Mouse (Mus musculus) embryonic stem cell, embryonic (primary cell): ENCODE measurements at regions not wholly inside any gene's neighbourhood (a gene's known extent, or its start where the extent isn't known, plus 50 kb on each side); places are given as distances from the start of the nearest gene placed in this dataset.

Experiments
- CTCF ChIA-PET, 4 experiments: fragments of 300-600 bp in 2 of 4; fragments of 350-600 bp in 2 of 4; sonication (Branson Sonifier 250); formaldehyde crosslinking; loops; one replicate each; lab custom pipeline; 2022; ENCODE audit warnings: inconsistent platforms in 2 of 4; lab: Charles Lee
- POLR2A ChIA-PET, 4 experiments: fragments of 300-600 bp in 2 of 4; fragments of 350-600 bp in 2 of 4; sonication (Branson Sonifier 250); formaldehyde crosslinking; loops; one replicate each; lab custom pipeline; 2022; ENCODE audit warnings: antibody characterized with exemption in 4 of 4, inconsistent platforms in 1 of 4; lab: Charles Lee

GRCm38 (mm10) chr17:87867611-87868010 is 53.2 kb upstream of the Rpl36-ps4 start:
- POLR2A ChIA-PET: interaction anchor here in 3 of 4 experiments (0.7 to 2.1 kb wide), 5 partner anchors 10 to 196 kb away, joined by 3 to 6 read pairs (median 4); partner anchors contain the start of gene Msh2 (in 1 of the 3)

GRCm38 (mm10) chr17:87866719-87867318 is 54.0 kb upstream of the Rpl36-ps4 start:
- POLR2A ChIA-PET: interaction anchor here (0.5 to 2.1 kb wide), 9 partner anchors 9 to 195 kb away, joined by 3 to 6 read pairs (median 3); partner anchors contain the start of gene Msh2 (in 1 of the 4)
- CTCF ChIA-PET: interaction anchor here (0.6 to 1.2 kb wide), 6 partner anchors 11 to 161 kb away, joined by 3 to 7 read pairs (median 3); no protein-coding TSS in a partner anchor

More at GRCm38 (mm10) chr17:87867611-87868010, 53.2 kb upstream of the Rpl36-ps4 start:
- CTCF ChIA-PET: interaction anchor here in 1 of 4 experiments (1.0 kb wide), 1 partner anchor 10 kb away, joined by 7 read pairs; no protein-coding TSS in a partner anchor

DNA sequence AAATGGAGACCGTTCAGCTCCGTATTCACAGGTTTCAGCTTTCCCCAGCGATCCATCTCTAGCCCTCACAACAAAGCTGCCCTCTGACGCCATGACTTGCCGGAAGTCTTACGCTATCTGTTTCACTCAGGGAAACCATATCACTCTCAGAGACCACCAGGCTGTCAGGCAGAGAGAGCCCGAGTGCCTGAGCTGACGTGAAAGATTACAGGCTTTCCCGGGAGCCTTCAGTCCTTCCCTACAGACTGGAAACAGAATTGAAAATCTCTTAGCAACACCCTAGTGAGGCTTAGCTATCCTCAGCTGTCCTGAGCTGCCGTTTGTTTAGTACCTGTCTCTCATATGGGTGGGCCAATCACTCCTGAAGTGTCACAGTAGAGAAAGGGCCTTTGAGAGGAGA is 54.6 kb upstream of the Rpl36-ps4 start:
- ChIA-PET POLR2A (interaction anchor here in 3 of 4 experiments (0.6 to 2.1 kb wide), 10 partner anchors 10 to 391 kb away, joined by 3 to 6 read pairs (median 4); no protein-coding TSS in a partner anchor), CTCF (interaction anchor here in 3 of 4 experiments (0.6 to 1.2 kb wide), 5 partner anchors 11 to 264 kb away, joined by 3 to 15 read pairs (median 3); no protein-coding TSS in a partner anchor)

DNA sequence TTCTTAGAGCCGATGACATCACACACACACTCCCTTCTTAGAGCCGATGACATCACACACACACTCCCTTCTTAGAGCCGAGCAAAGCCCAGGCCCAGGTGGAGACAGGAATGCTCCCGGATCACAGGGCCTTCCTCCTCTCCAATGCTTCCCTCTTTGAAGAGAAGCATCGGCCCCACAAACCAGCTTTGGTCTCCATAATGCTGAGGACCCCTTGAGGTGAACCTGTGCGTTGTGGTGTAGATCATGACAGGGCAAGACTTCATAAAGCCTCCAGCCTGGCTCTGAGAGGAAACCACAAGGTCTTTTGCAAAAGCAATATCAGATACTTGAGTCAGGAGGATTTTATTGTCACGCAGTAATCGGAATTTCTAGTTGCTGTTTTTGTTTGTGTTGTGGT is 55.3 kb upstream of the Rpl36-ps4 start:
- ChIA-PET POLR2A (interaction anchor here in 1 of 4 experiments (0.8 to 1.2 kb wide), 4 partner anchors 13 to 163 kb away, joined by 3 to 5 read pairs (median 3); no protein-coding TSS in a partner anchor), CTCF (interaction anchor here in 1 of 4 experiments (0.6 to 1.1 kb wide), 3 partner anchors 11 to 168 kb away, joined by 3 to 4 read pairs (median 3); no protein-coding TSS in a partner anchor)

- ChIA-PET POLR2A (interaction anchor here in 1 of 4 experiments (0.8 kb wide), 1 partner anchor 14 kb away, joined by 3 read pairs; no protein-coding TSS in a partner anchor), CTCF (interaction anchor here in 1 of 4 experiments (0.6 to 0.9 kb wide), 2 partner anchors 11 to 193 kb away, joined by 3 read pairs; no protein-coding TSS in a partner anchor)
These were observed 55.9 kb upstream of the Rpl36-ps4 start for GRCm38 (mm10) chr17:87864842-87865241.

DNA sequence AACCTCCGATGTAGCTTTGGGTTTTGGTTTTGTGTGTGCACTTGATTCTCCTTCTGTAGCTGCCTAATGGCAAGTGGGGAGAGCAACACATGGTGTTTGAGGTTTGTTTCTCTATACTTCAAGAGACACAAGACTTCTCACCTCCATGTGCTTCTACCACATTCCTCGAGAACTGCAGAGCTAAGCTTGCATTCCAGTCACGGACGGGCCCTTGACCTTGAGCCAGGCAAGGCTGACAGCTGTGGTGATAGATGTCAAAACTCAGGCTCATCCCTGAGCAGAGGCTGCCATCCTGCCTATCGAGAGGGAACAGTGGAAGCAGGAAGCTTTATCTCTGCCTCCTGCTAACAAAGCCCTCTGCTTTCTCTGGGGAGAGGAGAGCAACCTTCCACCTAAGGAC is 59.2 kb upstream of the Rpl36-ps4 start:
- CTCF ChIA-PET: interaction anchor here in 1 of 4 experiments (0.9 kb wide), 1 partner anchor 87 kb away, joined by 3 read pairs; no protein-coding TSS in a partner anchor

DNA sequence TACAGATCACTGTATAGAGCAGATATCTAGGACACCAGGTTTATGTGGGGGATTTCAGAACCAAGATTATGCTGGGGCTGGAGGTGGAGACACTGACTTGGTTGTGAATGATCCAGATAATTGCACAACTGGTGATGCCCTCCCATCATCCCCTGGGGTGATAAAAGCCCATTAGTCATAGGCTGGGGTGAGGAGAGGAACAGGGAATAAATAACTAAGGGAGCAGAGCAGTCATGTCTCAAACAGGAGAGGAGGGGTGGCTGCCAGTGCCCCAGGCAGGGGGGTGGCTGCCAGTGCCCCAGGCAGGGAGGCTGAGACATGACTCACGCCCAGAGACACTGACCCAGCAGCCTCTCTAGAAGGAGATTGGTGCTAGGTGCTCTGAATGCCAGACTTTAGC is 53.7 kb upstream of the Kcnk12 start:
- ChIA-PET CTCF (interaction anchor here in 1 of 4 experiments (0.6 kb wide), 1 partner anchor 634 kb away, joined by 3 read pairs; no protein-coding TSS in a partner anchor), POLR2A (interaction anchor here in 3 of 4 experiments (1.0 to 1.8 kb wide), 3 partner anchors 10 to 26 kb away, joined by 3 to 7 read pairs (median 5); no protein-coding TSS in a partner anchor)

More for the DNA sequence above, 59.2 kb upstream of the Rpl36-ps4 start:
- POLR2A ChIA-PET: interaction anchor here in 2 of 4 experiments (0.6 to 1.6 kb wide), 5 partner anchors 16 to 185 kb away, joined by 3 to 7 read pairs (median 4); no protein-coding TSS in a partner anchor

DNA sequence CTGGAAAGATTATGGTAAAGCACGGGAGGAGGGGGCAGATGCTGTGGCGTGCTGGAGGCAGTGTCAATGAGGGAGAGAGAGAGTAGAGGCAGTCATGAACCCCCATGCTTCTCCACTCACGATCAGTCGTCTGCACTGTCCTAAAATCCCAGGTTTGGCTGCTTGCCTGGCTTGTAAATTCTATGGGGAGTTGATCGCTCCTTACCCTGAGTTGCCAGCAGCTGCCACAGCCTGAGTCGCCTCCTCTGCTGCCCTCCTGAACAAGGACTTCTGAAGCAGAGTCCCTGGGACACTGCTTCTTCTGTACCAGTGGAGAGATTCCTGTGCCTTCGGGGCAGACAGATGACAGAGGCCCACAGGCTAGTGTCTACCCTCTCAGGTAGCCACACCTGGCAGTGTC is 52.1 kb upstream of the Kcnk12 start:
- ChIA-PET POLR2A (interaction anchor here in 1 of 4 experiments (0.9 kb wide), 1 partner anchor 124 kb away, joined by 3 read pairs; the partner anchor contains the start of gene Msh6), CTCF (interaction anchor here in 1 of 4 experiments (0.6 kb wide), 1 partner anchor 273 kb away, joined by 3 read pairs; no protein-coding TSS in a partner anchor)

DNA sequence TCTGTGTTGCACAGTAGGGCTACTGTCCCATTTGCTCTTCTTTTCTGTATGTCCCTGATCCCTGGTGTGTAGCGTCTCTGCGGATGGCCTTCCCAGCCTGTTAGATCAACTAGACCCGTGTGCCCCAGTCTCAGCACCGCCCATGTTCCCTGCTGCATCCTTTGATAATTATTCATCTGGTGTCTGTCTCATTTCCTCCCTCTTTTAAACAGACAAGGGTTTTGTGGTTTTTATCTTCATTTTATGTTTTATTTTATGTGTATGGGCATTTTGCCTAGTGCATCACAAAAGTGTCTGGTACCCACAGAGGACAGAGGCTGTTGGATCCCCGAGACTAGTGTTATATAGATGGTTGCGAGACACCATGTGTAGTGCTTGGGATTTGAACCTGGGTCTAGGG is 51.6 kb upstream of the Kcnk12 start:
- ChIA-PET POLR2A (no interaction called here), CTCF (no interaction called here)

GRCm38 (mm10) chr17:87848964-87849363 is 51.2 kb upstream of the Kcnk12 start:
- POLR2A ChIA-PET: no interaction called here
- CTCF ChIA-PET: no interaction called here
